Mouse (Mus musculus) liver, embryonic 13.5 days (tissue): ENCODE data around the gene Fbxo2. TPM values are rescaled to one million over a fixed set of nuclear protein-coding genes. Genes with fewer than 3 reads are reported as not detected.
"Not testable (repeated sequence)": the region's sequence is repeated elsewhere in the genome, so short reads cannot be mapped to it uniquely, and the experiment has no call there.

ENCODE experiments used
- ATAC-seq: fragments of 200-750 bp; cut with Nextera tagmentation; 2 replicates; pipeline ENCODE4 v1.8.0; 2017; ENCODE audit warnings: low read depth, mild to moderate bottlenecking, moderate number of reproducible peaks, moderate library complexity
- DNase-seq: peaks from one replicate; pipeline ENCODE4 v3.0.0; 2022
- H3K27ac ChIP-seq: fragments of 300-500 bp; sonication (generic); 2 replicates; pipeline ENCODE4 v1.5.1; 2015; ENCODE audit warnings: moderate library complexity, mild to moderate bottlenecking, inconsistent platforms
- H3K27me3 ChIP-seq: fragments of 300-500 bp; sonication (generic); 2 replicates; pipeline ENCODE4 v1.6.1; 2015; ENCODE audit warnings: mild to moderate bottlenecking, inconsistent platforms
- H3K36me3 ChIP-seq: fragments of 300-500 bp; sonication (generic); 2 replicates; pipeline ENCODE4 v1.6.1; 2015; ENCODE audit warnings: mild to moderate bottlenecking, inconsistent platforms
- H3K4me1 ChIP-seq: fragments of 300-500 bp; sonication (generic); replicated peaks from 2 replicates; pipeline ENCODE4 v1.6.1; 2015; ENCODE audit warnings: inconsistent platforms
- H3K4me2 ChIP-seq: fragments of 300-500 bp; sonication (generic); 2 replicates; pipeline ENCODE4 v1.6.1; 2015; ENCODE audit warnings: inconsistent platforms, mild to moderate bottlenecking, moderate library complexity
- H3K4me3 ChIP-seq: fragments of 300-500 bp; sonication (generic); replicated peaks from 2 replicates; pipeline ENCODE4 v1.5.1; 2015; ENCODE audit warnings: mild to moderate bottlenecking, inconsistent platforms
- H3K9ac ChIP-seq: fragments of 300-500 bp; sonication (generic); 2 replicates; pipeline ENCODE4 v1.6.1; 2015; ENCODE audit warnings: mild to moderate bottlenecking, inconsistent platforms
- H3K9me3 ChIP-seq: fragments of 300-500 bp; sonication (generic); replicated peaks from 2 replicates; pipeline ENCODE4 v1.6.1; 2016; ENCODE audit warnings: inconsistent platforms
- WGBS: fragments of 180-500 bp; shearing (Covaris S2); methylation state at CpG from one replicate; pipeline ENCODE4 v1.1.7; 2015; ENCODE audit not compliant: insufficient replicate concordance; 5-methylcytosine and 5-hydroxymethylcytosine counted together
- polyA plus RNA-seq: library from polyadenylated mRNA; unstranded; fragments of >200 nt; fragmentation: Nextera tagmentation; extraction: Ambion mirVana; gene quantifications from 2 replicates; pipeline ENCODE4 v1.2.1, GENCODE M21; 2015

The Fbxo2 gene
- polyA plus RNA-seq, 1 experiment from 2014 or later = 0.22 TPM

DNA sequence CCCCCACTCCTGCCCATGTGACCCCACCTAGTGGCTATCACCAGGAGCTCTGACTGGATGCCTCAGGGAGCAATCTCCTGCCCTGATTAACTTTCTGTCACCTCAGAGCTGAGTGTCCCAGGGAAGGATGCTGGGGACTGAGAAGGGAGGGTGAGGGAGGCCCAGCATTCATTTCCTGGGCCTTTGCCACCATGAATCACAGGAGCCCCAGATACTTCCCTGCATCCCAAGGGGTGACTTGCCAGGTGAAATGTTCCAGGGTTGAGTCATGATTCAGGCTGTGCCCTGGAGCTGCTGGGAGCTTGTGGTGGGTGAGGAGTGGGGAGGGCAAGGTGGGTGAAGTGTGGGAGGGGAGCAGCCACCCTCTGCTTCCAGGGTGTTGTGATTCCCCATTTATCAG lies 17.3 kb downstream of the Fbxo2 start:
- Histone ChIP-seq H3K4me3 (no peak overlapping the region), H3K4me1 (no peaks in the 10 kb centered on the region), H3K27me3 (peaks cover 79% of the 10 kb centered on the region), H3K27ac (no peak overlapping the region), H3K36me3 (no peaks in the 10 kb centered on the region), H3K9me3 (no peaks in the 10 kb centered on the region), H3K9ac (no peak overlapping the region), H3K4me2 (no peak overlapping the region)
- DNase-seq (no peak), ATAC-seq (no peak)

DNA sequence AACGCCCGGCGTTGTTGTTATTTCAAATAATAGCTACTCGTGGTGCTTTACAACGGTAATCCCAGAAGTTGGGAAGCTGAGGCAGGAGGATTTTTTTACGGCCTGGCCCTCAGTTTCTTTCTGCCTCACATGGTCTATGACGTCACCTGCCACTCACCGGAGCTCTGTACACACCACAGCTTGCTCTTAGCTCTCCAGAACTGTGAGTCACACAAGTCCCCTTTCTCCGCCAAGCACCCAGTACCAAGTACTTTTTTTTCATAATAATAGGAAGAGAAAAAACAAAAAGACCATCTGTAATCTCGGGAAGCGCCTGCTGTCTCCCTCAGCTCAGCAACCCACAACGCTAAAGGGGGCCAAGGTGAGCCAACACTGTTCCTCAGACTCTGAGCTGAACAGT lies 21.1 kb downstream of the Fbxo2 start:
- Histone ChIP-seq H3K4me2 (no peak overlapping the region), H3K4me1 (no peaks in the 10 kb centered on the region), H3K9me3 (no peaks in the 10 kb centered on the region), H3K27me3 (peaks cover 56% of the 10 kb centered on the region), H3K27ac (no peak overlapping the region), H3K9ac (no peak overlapping the region), H3K4me3 (no peak overlapping the region), H3K36me3 (no peaks in the 10 kb centered on the region)
- WGBS = 71% methylated on average over 12 of the region's 12 CpGs
- DNase-seq = no peak
- no peak for ATAC-seq

DNA sequence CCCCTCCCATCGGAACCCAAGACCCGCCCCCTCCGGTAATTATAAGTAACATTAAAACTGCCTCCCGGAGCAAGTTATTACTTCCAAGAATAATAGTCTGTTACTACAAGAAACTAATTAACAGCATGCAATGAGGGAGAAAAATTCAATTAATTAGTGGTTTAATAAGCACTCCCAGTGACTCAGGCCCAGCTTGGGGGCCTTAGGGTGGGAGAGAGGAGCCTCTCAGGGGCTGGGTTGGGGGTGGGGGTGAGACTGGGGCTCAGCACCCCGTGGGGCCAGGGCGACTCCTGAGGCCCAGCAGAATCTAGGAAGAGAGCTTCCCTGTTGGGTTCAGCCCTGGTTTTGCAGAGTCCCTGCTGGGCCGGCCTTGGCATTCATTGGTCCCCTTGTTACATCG lies 21.9 kb downstream of the Fbxo2 start:
- Histone ChIP-seq H3K36me3 (no peaks in the 10 kb centered on the region), H3K27ac (no peak overlapping the region), H3K4me3 (no peak overlapping the region), H3K9ac (no peak overlapping the region), H3K27me3 (peaks cover 55% of the 10 kb centered on the region), H3K9me3 (no peaks in the 10 kb centered on the region), H3K4me1 (no peaks in the 10 kb centered on the region), H3K4me2 (no peak overlapping the region)
- ATAC-seq (no peak), DNase-seq (no peak)
- WGBS = 33% methylated on average over 8 of the region's 8 CpGs

DNA sequence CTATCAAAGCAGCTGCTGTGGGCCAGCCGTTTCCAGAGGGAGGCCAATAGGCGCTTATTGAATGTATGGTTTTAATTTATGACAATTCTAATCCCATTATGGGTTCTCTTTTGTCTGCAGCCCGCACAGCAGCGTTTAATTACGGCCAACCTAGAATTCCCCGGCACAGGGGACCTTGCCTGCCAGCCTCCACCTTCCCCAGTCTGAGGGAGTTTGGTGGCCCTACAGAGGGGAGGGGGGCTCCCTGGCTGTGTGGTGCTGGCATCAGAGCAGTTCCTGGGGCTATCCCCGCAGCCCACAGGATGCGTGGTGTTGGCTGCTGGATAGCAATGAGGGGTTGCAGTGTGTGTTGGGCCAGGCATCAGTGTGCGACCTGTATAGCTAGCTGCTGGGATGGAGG lies 24.1 kb downstream of the Fbxo2 start:
- Histone ChIP-seq H3K27ac (no peak overlapping the region), H3K9me3 (no peaks in the 10 kb centered on the region), H3K27me3 (peaks cover 36% of the 10 kb centered on the region), H3K9ac (no peak overlapping the region), H3K4me3 (no peak overlapping the region), H3K4me1 (peaks cover 12% of the 10 kb centered on the region), H3K36me3 (no peaks in the 10 kb centered on the region), H3K4me2 (no peak overlapping the region)
- DNase-seq (no peak), ATAC-seq (no peak)
- WGBS = 66% methylated on average over 9 of the region's 9 CpGs

DNA sequence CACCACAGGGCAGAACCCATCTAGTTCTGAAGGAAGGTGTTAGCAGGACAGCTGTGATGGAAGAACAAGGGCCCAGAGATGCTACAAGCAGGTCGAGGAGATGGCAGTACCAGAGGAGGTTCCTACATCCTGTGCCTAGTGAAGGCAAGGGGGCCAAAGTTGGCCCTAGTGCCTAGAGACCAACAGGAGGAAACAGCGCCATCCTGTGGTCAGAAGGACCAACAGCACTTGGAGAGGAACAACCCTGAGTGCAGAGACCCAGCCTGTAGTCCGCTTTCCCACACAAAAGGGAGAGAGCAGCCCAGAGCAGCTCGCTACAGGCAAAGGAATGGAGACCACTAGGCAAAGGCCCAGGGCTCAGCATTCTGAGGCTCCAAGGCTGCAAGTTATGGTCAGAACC lies 25.4 kb downstream of the Fbxo2 start:
- Histone ChIP-seq H3K9ac (no peak overlapping the region), H3K9me3 (no peaks in the 10 kb centered on the region), H3K27me3 (peaks cover 32% of the 10 kb centered on the region), H3K4me2 (no peak overlapping the region), H3K36me3 (no peaks in the 10 kb centered on the region), H3K4me3 (no peak overlapping the region), H3K4me1 (peaks cover 20% of the 10 kb centered on the region), H3K27ac (no peak overlapping the region)
- no peak for ATAC-seq
- no peak for DNase-seq
- WGBS = 41% methylated on average over 4 of the region's 4 CpGs

DNA sequence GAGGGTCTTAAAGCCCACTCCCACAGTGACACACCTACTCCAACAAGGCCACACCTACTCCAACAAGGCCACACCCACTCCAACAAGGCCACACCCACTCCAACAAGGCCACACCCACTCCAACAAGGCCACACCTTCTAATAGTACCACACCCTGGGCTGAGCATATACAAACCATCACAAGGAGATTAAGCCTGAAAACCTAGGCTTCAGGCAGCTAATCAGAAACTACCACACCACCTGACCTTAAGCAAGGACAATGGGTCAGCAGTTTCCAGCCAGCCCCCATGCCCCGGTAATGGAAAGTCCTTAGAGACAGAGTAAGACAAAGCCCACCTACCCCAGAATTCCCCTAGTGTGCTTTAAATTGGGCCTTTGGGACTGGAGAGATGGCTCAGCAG lies 28.3 kb downstream of the Fbxo2 start:
- ATAC-seq = peak; percentile 76
- not testable (repeated sequence) for H3K27ac ChIP-seq

DNA sequence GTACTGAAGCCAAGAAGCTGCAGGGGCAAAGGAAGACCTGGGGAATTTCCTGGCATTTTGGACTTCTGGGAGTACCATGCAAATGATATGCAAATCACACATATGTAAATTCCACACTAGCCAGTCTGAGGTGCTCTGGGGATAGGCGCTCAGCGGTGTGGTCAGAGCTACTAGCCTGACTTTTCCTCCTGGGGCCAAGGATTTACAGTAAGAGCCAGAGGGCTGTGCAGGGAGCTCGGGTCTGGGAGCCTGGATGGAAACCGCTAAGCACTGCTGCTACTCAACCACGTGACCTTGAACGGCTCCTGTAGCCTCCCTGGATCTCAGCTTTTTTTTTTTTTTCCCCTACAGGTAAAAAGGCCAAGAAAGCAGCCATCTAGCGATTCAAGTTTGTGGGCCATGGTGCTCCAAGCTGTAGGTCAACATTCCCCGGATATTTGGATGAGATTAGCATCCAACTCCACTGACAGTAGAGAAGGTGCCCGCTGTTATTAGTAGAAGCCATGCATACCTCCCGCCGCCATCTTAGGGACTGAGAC lies 32.4 kb downstream of the Fbxo2 start:
- no peak overlapping the region for H3K4me2 ChIP-seq
- DNase-seq = no peak
- H3K27ac ChIP-seq = no peak overlapping the region
- 36% methylated on average over 11 of the region's 11 CpGs for WGBS
- H3K36me3 ChIP-seq = no peaks in the 10 kb centered on the region
- ATAC-seq = no peak
- H3K27me3 ChIP-seq = peaks cover 41% of the 10 kb centered on the region
- no peak overlapping the region for H3K9ac ChIP-seq
- peaks cover 43% of the 10 kb centered on the region for H3K4me1 ChIP-seq
- no peak overlapping the region for H3K4me3 ChIP-seq
- H3K9me3 ChIP-seq = no peaks in the 10 kb centered on the region

More for the DNA sequence above, 28.3 kb downstream of the Fbxo2 start:
- DNase-seq, H3K9me3 ChIP-seq, H3K9ac ChIP-seq, H3K4me3 ChIP-seq, H3K36me3 ChIP-seq, H3K4me2 ChIP-seq: not testable (repeated sequence)
- peaks cover 39% of the 10 kb centered on the region for H3K27me3 ChIP-seq
- peaks cover 28% of the 10 kb centered on the region for H3K4me1 ChIP-seq
- 63% methylated on average over 1 of the region's 1 CpGs for WGBS

DNA sequence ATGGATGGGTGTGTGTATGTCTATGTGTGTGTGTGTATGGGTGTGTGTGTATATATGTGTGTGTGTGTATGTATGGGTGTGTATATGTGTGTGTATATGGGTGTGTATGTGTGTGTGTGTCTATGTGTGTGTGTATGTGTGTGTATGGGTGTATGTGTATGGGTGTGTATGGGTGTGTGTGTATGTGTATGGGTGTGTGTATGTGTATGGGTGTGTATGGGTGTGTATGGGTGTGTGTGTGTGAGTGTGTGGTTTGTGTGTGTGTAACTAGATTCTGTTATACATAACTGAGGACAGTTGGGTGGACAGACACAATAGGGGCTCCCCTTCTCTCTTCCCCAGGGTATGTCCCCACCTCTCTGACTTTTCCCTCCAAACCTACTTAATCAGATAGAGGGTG lies 34.0 kb downstream of the Fbxo2 start:
- peak overlapping the region; percentile 14; the same call in 1 of the 2 replicates for H3K4me2 ChIP-seq
- H3K36me3 ChIP-seq = no peaks in the 10 kb centered on the region
- H3K4me3 ChIP-seq = no peak overlapping the region
- H3K9me3 ChIP-seq = no peaks in the 10 kb centered on the region
- H3K27ac ChIP-seq = no peak overlapping the region
- no peak overlapping the region for H3K9ac ChIP-seq
- H3K4me1 ChIP-seq = peaks cover 33% of the 10 kb centered on the region
- ATAC-seq = peak; percentile 65
- no peak for DNase-seq
- peaks cover 56% of the 10 kb centered on the region for H3K27me3 ChIP-seq

DNA sequence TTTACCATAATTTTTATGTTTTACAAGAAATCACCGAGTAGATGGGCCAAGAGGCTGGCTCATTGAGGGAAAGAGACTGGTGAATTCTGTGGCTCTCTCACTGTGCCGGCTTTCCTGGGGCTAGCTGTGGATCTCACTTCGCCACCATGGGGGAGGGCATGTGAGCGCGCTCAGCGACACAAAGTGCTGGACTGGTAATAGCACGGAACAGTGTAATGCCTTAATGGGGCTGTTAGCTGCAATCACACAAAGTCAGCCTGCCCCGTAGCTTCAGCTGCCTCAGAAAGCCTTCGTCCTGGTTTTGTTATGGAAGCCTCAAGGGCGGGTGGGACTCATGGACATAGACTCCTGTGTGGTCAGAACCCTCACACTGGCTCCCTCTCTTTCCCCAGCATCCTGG lies 38.3 kb downstream of the Fbxo2 start:
- Histone ChIP-seq H3K4me1 (peaks cover 44% of the 10 kb centered on the region), H3K27me3 (peaks cover 50% of the 10 kb centered on the region), H3K9ac (no peak overlapping the region), H3K4me3 (no peak overlapping the region), H3K9me3 (no peaks in the 10 kb centered on the region), H3K4me2 (no peak overlapping the region), H3K27ac (no peak overlapping the region), H3K36me3 (no peaks in the 10 kb centered on the region)
- ATAC-seq = no peak
- DNase-seq = no peak
- 58% methylated on average over 10 of the region's 10 CpGs for whole genome bisulfite sequencing

DNA sequence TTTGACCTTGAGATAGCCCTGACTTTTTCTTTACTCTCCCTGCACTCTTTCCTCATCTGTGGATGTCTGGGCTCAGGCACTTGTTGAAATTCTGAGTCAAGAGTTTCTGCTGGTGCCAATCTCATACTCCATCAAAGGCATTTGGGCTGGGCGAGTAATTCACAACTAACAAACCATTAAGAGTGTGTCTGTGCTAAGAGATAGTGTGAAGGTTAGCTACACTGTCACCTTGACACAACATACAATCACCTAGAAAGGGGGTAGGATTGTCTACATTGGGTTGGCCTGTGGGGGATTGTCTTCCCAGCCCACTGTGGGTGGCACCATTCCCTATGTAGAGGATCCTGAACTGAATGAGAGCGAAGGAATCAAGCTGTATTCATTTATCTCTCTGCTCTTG lies 43.1 kb downstream of the Fbxo2 start:
- Histone ChIP-seq H3K4me1 (peaks cover 63% of the 10 kb centered on the region), H3K4me3 (peak overlapping the region; percentile 44), H3K27ac (peak overlapping the region; percentile 97), H3K4me2 (peak overlapping the region; percentile 73), H3K36me3 (no peaks in the 10 kb centered on the region), H3K27me3 (peaks cover 23% of the 10 kb centered on the region), H3K9me3 (no peaks in the 10 kb centered on the region), H3K9ac (peak overlapping the region; percentile 49)
- no peak for DNase-seq
- WGBS = 27% methylated on average over 2 of the region's 2 CpGs
- peak; percentile 57 for ATAC-seq

DNA sequence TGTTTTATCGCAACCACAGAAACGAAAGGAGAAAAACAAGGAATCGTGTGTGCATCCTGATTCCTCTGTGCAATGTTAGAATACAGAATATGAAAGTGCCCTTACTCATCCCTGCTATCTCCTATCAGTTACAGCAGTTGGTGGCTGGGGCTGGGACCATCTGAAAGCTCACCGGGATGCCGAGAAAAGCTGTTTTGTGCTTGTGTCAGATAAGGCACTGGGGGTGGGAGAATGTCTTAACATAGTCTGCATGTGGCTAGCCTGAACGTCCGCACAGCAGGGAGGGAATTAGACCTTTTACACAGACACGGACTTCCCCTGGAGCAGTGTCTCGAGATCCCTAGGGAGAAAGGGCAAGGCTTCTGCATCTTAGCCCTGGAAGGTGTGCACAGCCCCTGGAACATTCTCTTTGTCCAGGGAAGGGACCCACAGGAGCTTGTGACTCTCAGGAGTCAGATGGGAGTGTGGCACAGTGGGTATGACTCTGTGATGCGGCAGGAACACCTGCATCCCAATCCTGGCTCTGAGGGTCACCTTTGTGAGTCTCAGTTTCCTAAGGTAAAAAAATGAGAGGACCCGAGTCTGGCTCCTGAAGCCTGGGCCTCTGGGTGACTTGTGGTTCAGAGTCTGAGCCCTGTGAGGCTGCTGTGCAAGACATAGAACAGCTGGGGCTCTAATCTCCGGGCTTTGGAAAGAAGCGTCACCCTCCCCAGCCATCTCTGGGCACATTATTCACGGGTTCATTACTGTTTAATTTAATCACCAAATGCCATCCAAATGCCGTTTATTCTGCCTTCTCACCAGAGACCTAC lies 43.8 kb downstream of the Fbxo2 start:
- Histone ChIP-seq H3K27me3 (peaks cover 16% of the 10 kb centered on the region), H3K4me1 (peaks cover 63% of the 10 kb centered on the region), H3K4me2 (peak overlapping the region; percentile 73), H3K4me3 (peak overlapping the region; percentile 44), H3K36me3 (no peaks in the 10 kb centered on the region), H3K9ac (peak overlapping the region; percentile 75), H3K9me3 (no peaks in the 10 kb centered on the region), H3K27ac (peak overlapping the region; percentile 97)
- DNase-seq = peak; percentile 87
- ATAC-seq = peak; percentile 98
- 20% methylated on average over 15 of the region's 15 CpGs for WGBS

DNA sequence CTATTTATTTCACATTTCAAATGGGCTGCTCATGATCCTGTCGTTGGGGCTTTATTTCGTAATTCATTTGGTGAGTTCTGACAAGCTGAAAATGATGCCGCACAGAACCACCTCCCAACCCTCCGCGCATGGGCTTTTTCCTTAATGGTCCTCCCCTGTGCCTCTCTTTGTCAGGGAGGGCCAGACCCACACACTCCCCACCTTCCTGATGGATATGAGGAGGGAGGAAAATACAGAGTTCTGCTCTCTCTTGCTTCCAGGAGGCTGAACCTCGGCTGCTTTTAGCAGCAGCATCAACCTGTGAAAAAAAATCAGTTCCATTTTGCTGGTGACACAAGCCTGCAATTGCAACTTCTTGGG lies 44.4 kb downstream of the Fbxo2 start:
- ATAC-seq (no peak), DNase-seq (no peak)
- Histone ChIP-seq H3K27ac (peak overlapping the region; percentile 97), H3K36me3 (no peaks in the 10 kb centered on the region), H3K9ac (peak overlapping the region; percentile 75), H3K9me3 (no peaks in the 10 kb centered on the region), H3K4me1 (peaks cover 63% of the 10 kb centered on the region), H3K4me3 (no peak overlapping the region; the same call in 1 of the 2 replicates), H3K27me3 (peaks cover 17% of the 10 kb centered on the region), H3K4me2 (peak overlapping the region; percentile 73)
- WGBS = 61% methylated on average over 6 of the region's 6 CpGs
